Mouse (Mus musculus) thymus, adult 2 months (tissue): Measurements from ENCODE around the gene Dnajb4. TPM values are rescaled to one million over a fixed set of nuclear protein-coding genes. Genes with fewer than 3 reads are reported as not detected.

Experiments
- DNase-seq: peaks from one replicate; pipeline ENCODE4 v3.0.0; 2021
- H3K27ac ChIP-seq: fragments of 200-500 bp; 2 replicates; pipeline ENCODE4 v1.5.1; 2012; ENCODE audit warnings: low read length, control low read depth; ENCODE audit not compliant: control insufficient read depth, insufficient read depth
- H3K27me3 ChIP-seq: fragments of 200-500 bp; 2 replicates; pipeline ENCODE4 v1.6.1; 2012; ENCODE audit warnings: mild to moderate bottlenecking, low read length, moderate library complexity, mixed read lengths; ENCODE audit not compliant: control insufficient read depth, insufficient read depth
- H3K36me3 ChIP-seq: fragments of 200-500 bp; 2 replicates; pipeline ENCODE4 v1.6.1; 2012; ENCODE audit warnings: mild to moderate bottlenecking, low read length, moderate library complexity; ENCODE audit not compliant: control insufficient read depth, insufficient read depth
- H3K4me1 ChIP-seq: fragments of 200-500 bp; replicated peaks from 2 replicates; pipeline ENCODE4 v1.6.1; 2012; ENCODE audit warnings: low read length; ENCODE audit not compliant: control insufficient read depth, insufficient read depth
- H3K4me3 ChIP-seq: fragments of 200-500 bp; 2 replicates; pipeline ENCODE4 v1.5.1; 2012; ENCODE audit warnings: mild to moderate bottlenecking, low read length, control low read depth, moderate library complexity; ENCODE audit not compliant: control insufficient read depth, insufficient read depth
- CTCF ChIP-seq: fragments of 200-500 bp; IDR thresholded peaks from 2 replicates; pipeline ENCODE4 v1.5.1; 2012; ENCODE audit warnings: mild to moderate bottlenecking, control low read depth, low read length, moderate library complexity, borderline replicate concordance; ENCODE audit not compliant: control insufficient read depth, poor library complexity, insufficient read depth; ENCODE audit errors: extremely low read depth
- POLR2A ChIP-seq: fragments of 200-500 bp; IDR thresholded peaks from 2 replicates; pipeline ENCODE4 v1.6.1; 2012; ENCODE audit warnings: mild to moderate bottlenecking, low read length, control low read depth, moderate library complexity; ENCODE audit not compliant: control insufficient read depth, poor library complexity, insufficient read depth; ENCODE audit errors: extremely low read depth
- WGBS: fragments of 180-500 bp; shearing (Covaris S2); methylation state at CpG from one replicate; pipeline ENCODE4 v1.1.7; 2018; 5-methylcytosine and 5-hydroxymethylcytosine counted together
- polyA plus RNA-seq: library from polyadenylated mRNA; depleted of rRNA; stranded (reverse); fragments of >200 nt; gene quantifications from 2 replicates; pipeline ENCODE4 v1.2.3, GENCODE M21; 2012

The Dnajb4 gene
- polyA plus RNA-seq, 1 experiment = 9.2 TPM

DNA sequence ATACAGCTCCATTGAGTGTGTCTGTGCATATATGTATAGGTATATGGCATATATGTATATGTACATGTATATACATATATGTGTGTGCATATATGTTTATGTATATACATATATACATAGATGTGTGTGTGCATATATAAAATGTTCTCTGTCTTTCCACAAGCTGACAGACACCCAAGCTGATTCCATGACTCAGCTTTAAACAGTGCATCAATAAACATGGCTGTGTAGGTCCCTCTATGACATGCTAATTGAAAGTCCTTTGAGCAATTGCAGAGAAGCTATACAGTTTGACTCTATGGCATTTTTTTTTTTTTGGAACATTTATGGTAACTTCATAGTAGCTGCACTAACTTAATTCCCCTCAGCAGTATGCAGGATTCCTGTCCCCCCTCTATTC lies 50.8 kb downstream of the Dnajb4 start:
- no peaks in the 10 kb centered on the region for H3K27me3 ChIP-seq
- no peak overlapping the region for H3K4me3 ChIP-seq

DNA sequence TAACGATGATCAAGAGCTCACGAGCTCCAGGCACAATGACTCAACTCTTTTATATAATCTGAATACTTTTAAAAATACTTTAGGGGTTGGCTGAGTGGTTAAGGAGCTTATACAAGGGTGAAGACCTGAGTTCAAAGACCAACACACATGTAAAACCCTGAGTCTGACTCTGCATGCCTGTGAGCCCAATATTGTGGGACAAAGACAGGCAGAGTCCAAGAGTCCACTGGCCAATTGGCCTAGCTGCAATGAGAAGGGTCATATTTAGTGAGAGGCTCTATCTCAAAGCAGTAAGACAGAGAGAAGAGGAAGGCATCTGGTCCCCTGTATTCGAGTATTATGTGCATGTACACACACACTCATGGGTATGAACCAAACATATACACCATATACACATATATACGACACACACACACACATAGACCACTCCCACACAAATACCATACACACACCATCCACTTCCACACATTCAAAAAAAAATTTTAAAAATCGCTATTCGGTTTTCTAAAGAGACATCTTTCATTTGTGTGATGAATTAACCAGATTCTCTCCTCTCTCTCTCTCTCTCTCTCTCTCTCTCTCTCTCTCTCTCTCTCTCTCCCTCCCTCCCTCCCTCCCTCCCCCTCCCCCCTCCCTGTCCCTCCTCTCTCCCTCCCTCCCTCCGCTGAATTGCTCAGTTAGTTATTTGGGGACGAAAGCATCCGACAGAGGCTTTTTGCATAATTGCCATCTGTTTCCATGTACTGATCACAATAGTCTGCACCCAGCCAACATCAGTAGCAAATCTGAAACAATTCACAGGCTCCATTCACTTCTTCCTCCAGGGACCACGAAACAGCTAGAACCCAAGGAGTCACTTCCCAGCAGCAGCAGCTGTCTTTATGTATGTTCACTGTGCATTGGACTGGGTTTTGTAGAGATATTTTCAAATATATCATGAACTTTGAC lies 51.5 kb downstream of the Dnajb4 start:
- WGBS = 81% methylated on average over 10 of the region's 10 CpGs
- Histone ChIP-seq H3K27ac (no peak overlapping the region), H3K4me1 (0 out of 2 replicates have a peak, but pooled peaks cover 3% of the 10 kb centered on the region), H3K4me3 (no peak overlapping the region), H3K27me3 (no peaks in the 10 kb centered on the region), H3K36me3 (no peaks in the 10 kb centered on the region)
- no peak for DNase-seq
- TF ChIP-seq POLR2A = no peak
- no peak for TF ChIP-seq CTCF

More for the DNA sequence above, 50.8 kb downstream of the Dnajb4 start:
- TF ChIP-seq POLR2A (no peak), CTCF (no peak)
- Histone ChIP-seq H3K36me3 (no peaks in the 10 kb centered on the region), H3K27ac (no peak overlapping the region), H3K4me1 (0 out of 2 replicates have a peak, but pooled peaks cover 3% of the 10 kb centered on the region)
- DNase-seq = no peak

DNA sequence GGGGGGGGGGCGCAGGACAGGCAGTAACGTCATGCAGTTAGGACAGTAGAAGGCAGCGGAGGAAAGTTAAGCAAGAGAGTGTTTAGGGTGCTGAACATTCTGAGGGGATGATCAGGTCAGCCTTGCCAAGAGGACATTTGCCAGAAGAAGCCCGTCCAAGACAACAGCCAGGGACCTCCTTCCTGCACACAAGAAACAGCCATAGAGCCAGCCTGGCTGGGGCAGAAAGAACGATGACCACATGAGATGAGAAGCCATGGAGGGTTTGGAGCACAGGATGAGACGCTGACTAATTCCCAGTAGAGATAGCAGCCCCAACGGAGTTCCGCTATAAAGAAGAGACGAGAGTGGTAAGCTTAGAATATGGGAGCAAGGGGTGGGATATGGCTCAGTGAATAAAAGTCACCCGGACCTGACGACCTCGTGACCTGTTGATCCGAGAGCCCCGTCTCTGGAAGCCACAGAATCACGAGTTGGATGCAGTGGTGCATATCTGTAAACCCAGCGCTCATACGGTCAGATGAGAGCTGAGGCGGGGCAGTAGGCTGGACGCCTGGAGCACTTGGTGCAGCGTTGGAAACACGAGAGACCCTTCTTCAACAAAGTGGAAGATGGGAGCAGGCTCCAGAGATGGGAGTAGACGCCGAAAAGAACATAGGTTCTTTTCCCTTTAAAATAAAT lies 53.1 kb downstream of the Dnajb4 start:
- WGBS = 90% methylated on average over 23 of the region's 23 CpGs
- H3K27me3 ChIP-seq = no peaks in the 10 kb centered on the region
- DNase-seq = no peak
- no peaks in the 10 kb centered on the region for H3K36me3 ChIP-seq
- H3K4me1 ChIP-seq = 0 out of 2 replicates have a peak, but pooled peaks cover 3% of the 10 kb centered on the region
- H3K27ac ChIP-seq = no peak overlapping the region
- no peak overlapping the region for H3K4me3 ChIP-seq
- TF ChIP-seq POLR2A (no peak), CTCF (no peak)

DNA sequence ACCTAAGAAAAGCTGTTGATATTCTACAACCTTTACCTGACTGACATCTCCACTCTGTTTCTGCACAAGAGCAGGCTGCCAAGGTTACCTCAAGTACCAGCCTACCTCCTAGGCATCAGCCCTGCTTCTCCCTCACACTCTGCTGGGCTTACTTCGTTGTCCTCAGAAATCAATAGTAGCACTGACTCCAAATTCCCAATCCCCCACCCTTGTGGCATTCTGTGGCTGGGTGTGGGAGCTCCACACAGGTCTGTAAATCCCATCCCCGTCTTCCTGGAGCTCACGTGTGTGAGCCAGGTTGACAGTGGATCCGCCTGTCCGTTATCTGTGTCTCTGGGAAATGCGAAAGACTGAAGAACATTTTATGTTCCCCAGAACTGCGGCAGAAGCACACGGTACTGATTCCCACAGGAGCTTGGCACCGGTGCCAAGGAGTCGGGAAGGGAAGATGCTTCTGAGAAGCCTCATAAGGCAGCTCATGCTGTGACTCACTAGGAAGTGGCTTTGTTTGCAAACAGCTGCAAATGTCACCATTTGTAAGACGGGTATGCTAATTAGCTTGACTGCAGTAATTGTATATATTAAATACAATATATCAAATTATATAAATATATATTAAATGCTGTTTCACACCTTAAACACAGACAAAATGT lies 54.7 kb downstream of the Dnajb4 start:
- DNase-seq = no peak
- H3K27me3 ChIP-seq = no peaks in the 10 kb centered on the region
- no peak overlapping the region for H3K27ac ChIP-seq
- TF ChIP-seq CTCF = no peak
- no peak for TF ChIP-seq POLR2A
- 90% methylated on average over 11 of the region's 11 CpGs for WGBS
- H3K36me3 ChIP-seq = no peaks in the 10 kb centered on the region
- H3K4me1 ChIP-seq = no peaks in the 10 kb centered on the region
- H3K4me3 ChIP-seq = no peak overlapping the region

DNA sequence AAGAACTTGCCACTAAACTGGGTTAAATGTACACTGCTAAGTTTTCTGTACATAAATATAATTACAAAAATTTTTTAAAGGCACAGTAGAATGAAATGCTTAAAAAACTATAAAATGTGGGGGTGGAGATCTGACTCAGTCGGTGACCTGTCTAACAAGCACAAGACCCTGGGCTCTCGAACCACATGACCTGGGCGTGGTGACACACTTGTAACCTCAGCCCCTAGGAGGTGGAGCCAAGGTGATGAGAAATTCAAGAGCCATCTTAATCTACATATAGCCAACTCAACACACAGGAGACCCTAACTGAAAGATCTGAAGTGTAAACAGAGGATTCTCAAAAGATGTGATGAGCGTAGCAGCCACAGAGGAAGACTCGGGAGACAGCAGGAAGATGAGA lies 56.0 kb downstream of the Dnajb4 start:
- Histone ChIP-seq H3K4me1 (no peaks in the 10 kb centered on the region), H3K27me3 (no peaks in the 10 kb centered on the region), H3K27ac (no peak overlapping the region), H3K36me3 (no peaks in the 10 kb centered on the region), H3K4me3 (no peak overlapping the region)
- TF ChIP-seq CTCF = no peak
- no peak for TF ChIP-seq POLR2A
- WGBS = 95% methylated on average over 5 of the region's 5 CpGs
- DNase-seq = no peak

DNA sequence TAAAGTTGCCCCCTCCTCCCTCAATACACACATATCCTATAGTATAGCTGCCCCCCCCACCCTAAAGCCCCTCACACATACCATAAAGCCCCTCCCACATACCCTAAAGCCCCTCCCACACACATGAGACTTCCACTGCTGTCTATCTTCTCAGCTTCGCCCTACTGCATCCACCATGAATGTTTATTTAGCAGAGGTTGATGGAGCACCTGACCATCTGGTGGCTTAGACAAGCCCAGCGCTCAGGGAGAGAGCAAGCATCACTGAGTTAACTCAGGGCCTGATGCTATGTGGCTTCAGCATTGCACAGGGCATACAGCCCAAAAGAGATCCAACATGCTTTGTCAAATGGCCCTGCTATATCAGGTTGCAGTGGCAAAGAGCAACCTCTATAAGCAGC lies 57.0 kb downstream of the Dnajb4 start:
- H3K4me1 ChIP-seq = no peaks in the 10 kb centered on the region
- no peaks in the 10 kb centered on the region for H3K27me3 ChIP-seq
- H3K27ac ChIP-seq = no peak overlapping the region
- DNase-seq = no peak
- no peak overlapping the region for H3K4me3 ChIP-seq
- 97% methylated on average over 2 of the region's 2 CpGs for WGBS
- TF ChIP-seq POLR2A (no peak), CTCF (no peak)
- no peaks in the 10 kb centered on the region for H3K36me3 ChIP-seq
